Mouse (Mus musculus): ENCODE data around the gene Cpa5.

DNA sequence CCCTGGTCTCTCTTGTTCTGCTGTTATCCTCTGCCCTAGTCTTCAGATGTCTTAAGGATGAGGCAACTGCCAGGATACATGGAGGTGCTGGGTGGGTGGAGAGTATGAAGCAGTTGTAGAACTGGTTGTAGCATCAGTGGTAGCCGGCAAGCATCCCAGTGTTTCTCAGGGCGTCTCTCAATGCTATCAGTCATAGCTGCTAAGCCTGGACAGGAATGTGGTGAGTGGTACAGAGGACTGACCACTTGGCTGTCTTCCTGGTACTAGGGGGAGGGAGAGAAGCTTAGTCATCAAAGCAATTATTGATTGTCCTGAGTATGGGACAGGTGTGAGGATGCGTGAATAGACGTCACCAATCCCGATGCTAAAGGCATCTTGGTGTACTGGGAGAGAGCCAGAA, 40.8 kb upstream of the Cpa5 start:
- no peak for TF ChIP-seq EP300 (IDR thresholded peaks at IDR 0.05; ENCODE audit: low read length)
- no peak for TF ChIP-seq CHD1 (IDR thresholded peaks at IDR 0.05; ENCODE audit: low read depth, low read length)
- TF ChIP-seq MAZ (IDR thresholded peaks at IDR 0.05; ENCODE audit: low read depth, low read length), result no peak
- TF ChIP-seq RAD21 (IDR thresholded peaks at IDR 0.05; ENCODE audit: low read depth, low read length), result no peak
- TF ChIP-seq POLR2A (IDR thresholded peaks at IDR 0.05; ENCODE audit: low read depth, low read length), result no peak
- TF ChIP-seq JUN (IDR thresholded peaks at IDR 0.05; ENCODE audit: insufficient read depth, low read depth, low read length), result no peak
- TF ChIP-seq TCF12 (IDR thresholded peaks at IDR 0.05; ENCODE audit: low read depth, low read length), result no peak
- no peak for TF ChIP-seq MAFK (IDR thresholded peaks at IDR 0.05; ENCODE audit: insufficient replicate concordance, low read length)
- TF ChIP-seq USF1 (IDR thresholded peaks at IDR 0.05; ENCODE audit: low read depth, low read length), result no peak
- TF ChIP-seq JUND (conservative IDR thresholded peaks at IDR 0.05; ENCODE audit: low read depth, low read length), result no peak
